Mouse (Mus musculus) midbrain, embryonic 14.5 days (tissue): ENCODE results near the gene Perp. TPM values are rescaled to one million over a fixed set of nuclear protein-coding genes. Genes with fewer than 3 reads are reported as not detected.

ENCODE experiments used
- ATAC-seq: fragments of 200-750 bp; cut with Nextera tagmentation; 2 replicates; pipeline ENCODE4 v1.8.0; 2017; ENCODE audit warnings: moderate number of reproducible peaks, moderate library complexity; ENCODE audit not compliant: low FRiP score, low TSS enrichment
- DNase-seq: peaks from one replicate; pipeline ENCODE4 v3.0.0-alpha.2; 2015
- H3K27ac ChIP-seq: fragments of 300-500 bp; sonication (generic); replicated peaks from 2 replicates; pipeline ENCODE4 v1.5.1; 2014; ENCODE audit warnings: mild to moderate bottlenecking, low read depth, low read length, moderate library complexity
- H3K27me3 ChIP-seq: fragments of 300-500 bp; sonication (generic); 2 replicates; pipeline ENCODE4 v1.6.1; 2014; ENCODE audit warnings: low read length, control low read depth, mixed read lengths; ENCODE audit not compliant: control insufficient read depth, insufficient read depth
- H3K36me3 ChIP-seq: fragments of 300-500 bp; sonication (generic); 2 replicates; pipeline ENCODE4 v1.6.1; 2014; ENCODE audit warnings: low read length, control low read depth; ENCODE audit not compliant: control insufficient read depth, insufficient read depth
- H3K4me1 ChIP-seq: fragments of 300-500 bp; sonication (generic); 2 replicates; pipeline ENCODE4 v1.6.1; 2014; ENCODE audit warnings: mild to moderate bottlenecking, antibody characterized with exemption, low read length, control low read depth; ENCODE audit not compliant: control insufficient read depth, insufficient read depth
- H3K4me2 ChIP-seq: fragments of 300-500 bp; sonication (generic); 2 replicates; pipeline ENCODE4 v1.6.1; 2014; ENCODE audit warnings: mild to moderate bottlenecking, low read length, moderate library complexity
- H3K4me3 ChIP-seq: fragments of 300-500 bp; sonication (generic); replicated peaks from 2 replicates; pipeline ENCODE4 v1.5.1; 2014; ENCODE audit warnings: low read depth, low read length
- H3K9ac ChIP-seq: fragments of 300-500 bp; sonication (generic); replicated peaks from 2 replicates; pipeline ENCODE4 v1.6.1; 2014; ENCODE audit warnings: mild to moderate bottlenecking, low read length, moderate library complexity
- H3K9me3 ChIP-seq: fragments of 300-500 bp; sonication (generic); 2 replicates; pipeline ENCODE4 v1.6.1; 2016; ENCODE audit warnings: low read length, control low read depth, mixed read lengths; ENCODE audit not compliant: control insufficient read depth
- WGBS: fragments of 180-500 bp; shearing (Covaris S2); extraction: QIAGEN DNeasy Blood & Tissue Kit; methylation state at CpG from one replicate; pipeline ENCODE4 v1.1.7; 2014; 5-methylcytosine and 5-hydroxymethylcytosine counted together
- polyA plus RNA-seq: library from polyadenylated mRNA; unstranded; fragments of >200 nt; fragmentation: Nextera tagmentation; extraction: Ambion mirVana; gene quantifications from 2 replicates; pipeline ENCODE4 v1.2.1, GENCODE M21; 2014

Gene Perp
- polyA plus RNA-seq, 1 experiment from 2014 or later, result 4.1 TPM

- Histone ChIP-seq H3K9me3 (no peaks in the 10 kb centered on the region), H3K9ac (no peak overlapping the region), H3K27ac (no peak overlapping the region), H3K36me3 (no peaks in the 10 kb centered on the region), H3K4me2 (no peak overlapping the region), H3K4me1 (no peaks in the 10 kb centered on the region), H3K27me3 (no peaks in the 10 kb centered on the region), H3K4me3 (no peak overlapping the region)
- no peak for ATAC-seq
- 94% methylated on average over 6 of the region's 6 CpGs for WGBS
- no peak for DNase-seq
Measured at GRCm38 (mm10) chr10:18878111-18878510, 33.3 kb downstream of the Perp start.

GRCm38 (mm10) chr10:18879160-18879559, 34.3 kb downstream of the Perp start:
- Histone ChIP-seq H3K9me3 (no peaks in the 10 kb centered on the region), H3K9ac (no peak overlapping the region), H3K4me2 (no peak overlapping the region), H3K27ac (no peak overlapping the region), H3K27me3 (no peaks in the 10 kb centered on the region), H3K36me3 (no peaks in the 10 kb centered on the region), H3K4me3 (no peak overlapping the region), H3K4me1 (no peaks in the 10 kb centered on the region)
- WGBS, result 81% methylated on average over 4 of the region's 4 CpGs
- ATAC-seq (no peak), DNase-seq (no peak)

GRCm38 (mm10) chr10:18879690-18880089, 34.9 kb downstream of the Perp start:
- no peaks in the 10 kb centered on the region for H3K36me3 ChIP-seq
- H3K9me3 ChIP-seq, result no peaks in the 10 kb centered on the region
- no peak overlapping the region for H3K27ac ChIP-seq
- whole genome bisulfite sequencing, result 91% methylated on average over 1 of the region's 1 CpGs
- H3K4me2 ChIP-seq, result no peak overlapping the region
- no peak overlapping the region for H3K9ac ChIP-seq
- no peak for ATAC-seq
- H3K4me3 ChIP-seq, result no peak overlapping the region
- no peaks in the 10 kb centered on the region for H3K27me3 ChIP-seq
- no peaks in the 10 kb centered on the region for H3K4me1 ChIP-seq
- DNase-seq, result no peak

- ATAC-seq, result no peak
- 96% methylated on average over 1 of the region's 1 CpGs for WGBS
Measured at GRCm38 (mm10) chr10:18882190-18882589, 37.4 kb downstream of the Perp start.

DNA sequence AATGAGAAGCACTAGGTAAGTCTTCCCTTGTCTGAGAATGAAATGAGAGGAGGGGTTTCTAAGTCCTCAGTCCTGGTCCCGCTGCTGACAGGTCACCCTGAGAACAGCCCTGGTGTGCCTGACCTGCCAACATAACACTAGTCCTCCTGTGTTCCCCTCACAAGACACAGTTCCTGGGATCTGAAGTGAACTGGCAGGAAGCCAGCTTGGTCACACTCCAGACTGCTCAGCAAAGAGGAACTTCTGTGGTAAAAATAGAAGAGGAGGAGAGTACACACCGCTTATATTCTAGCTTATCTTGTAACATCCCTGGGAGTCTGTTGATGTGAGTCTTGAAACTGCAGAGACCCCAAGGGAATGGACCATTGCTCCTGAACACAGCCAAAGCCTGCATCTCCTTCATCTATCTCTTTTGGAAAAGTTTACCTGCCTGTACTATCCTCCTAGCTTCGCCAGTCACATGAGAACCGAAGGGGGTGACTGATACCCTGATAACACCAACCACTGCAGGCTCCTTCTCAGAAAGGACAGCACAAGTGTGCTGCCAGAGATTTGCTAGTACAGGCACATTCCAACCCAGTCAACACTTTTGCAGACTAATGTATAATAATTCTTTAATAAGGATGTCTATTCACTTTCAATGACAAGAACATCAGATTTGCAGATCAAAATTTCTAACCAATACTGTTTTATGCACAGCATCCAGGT, 42.3 kb downstream of the Perp start:
- Histone ChIP-seq H3K27me3 (no peaks in the 10 kb centered on the region), H3K4me2 (no peak overlapping the region), H3K9ac (no peak overlapping the region), H3K9me3 (no peaks in the 10 kb centered on the region), H3K4me1 (no peaks in the 10 kb centered on the region), H3K27ac (no peak overlapping the region), H3K36me3 (no peaks in the 10 kb centered on the region), H3K4me3 (no peak overlapping the region)
- peak; percentile 24 for DNase-seq
- WGBS, result 89% methylated on average over 4 of the region's 4 CpGs
- no peak for ATAC-seq

More at GRCm38 (mm10) chr10:18882190-18882589, 37.4 kb downstream of the Perp start:
- no peak for DNase-seq
- H3K36me3 ChIP-seq, result no peaks in the 10 kb centered on the region
- no peaks in the 10 kb centered on the region for H3K4me1 ChIP-seq
- H3K9ac ChIP-seq, result no peak overlapping the region
- no peaks in the 10 kb centered on the region for H3K9me3 ChIP-seq
- no peak overlapping the region for H3K27ac ChIP-seq
- H3K4me3 ChIP-seq, result no peak overlapping the region
- H3K27me3 ChIP-seq, result no peaks in the 10 kb centered on the region
- H3K4me2 ChIP-seq, result no peak overlapping the region

DNA sequence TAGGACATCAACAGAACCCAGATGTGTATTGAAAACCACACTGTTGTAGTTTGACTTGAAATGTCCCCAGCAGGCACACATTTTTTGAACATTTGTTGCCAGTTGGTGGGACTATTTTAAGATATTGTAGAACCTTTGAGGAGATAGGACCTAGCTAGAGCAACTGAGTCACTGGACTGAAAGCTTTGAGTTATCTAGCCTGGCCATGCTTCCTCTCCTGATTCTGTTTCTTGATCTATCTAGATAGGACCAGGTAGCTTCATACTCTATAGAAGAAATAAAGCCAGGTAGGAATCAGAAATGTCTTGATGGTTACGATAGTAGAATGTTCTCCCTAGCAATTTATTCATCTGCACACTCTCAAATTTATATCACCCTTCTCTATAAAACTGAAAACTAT, 43.9 kb downstream of the Perp start:
- no peaks in the 10 kb centered on the region for H3K27me3 ChIP-seq
- H3K9me3 ChIP-seq, result no peaks in the 10 kb centered on the region
- H3K4me2 ChIP-seq, result no peak overlapping the region
- no peak overlapping the region for H3K27ac ChIP-seq
- ATAC-seq (no peak), DNase-seq (no peak)
- H3K4me1 ChIP-seq, result no peaks in the 10 kb centered on the region
- 93% methylated on average over 1 of the region's 1 CpGs for WGBS
- H3K9ac ChIP-seq, result no peak overlapping the region
- no peaks in the 10 kb centered on the region for H3K36me3 ChIP-seq
- no peak overlapping the region for H3K4me3 ChIP-seq

- WGBS, result 83% methylated on average over 1 of the region's 1 CpGs
Measured at GRCm38 (mm10) chr10:18889255-18889654, 44.4 kb downstream of the Perp start.

GRCm38 (mm10) chr10:18891110-18891509, 46.3 kb downstream of the Perp start:
- Histone ChIP-seq H3K36me3 (no peaks in the 10 kb centered on the region), H3K27ac (no peak overlapping the region), H3K27me3 (no peaks in the 10 kb centered on the region), H3K9me3 (no peaks in the 10 kb centered on the region), H3K4me2 (no peak overlapping the region), H3K9ac (no peak overlapping the region), H3K4me3 (no peak overlapping the region), H3K4me1 (no peaks in the 10 kb centered on the region)
- no peak for DNase-seq
- no peak for ATAC-seq

More at GRCm38 (mm10) chr10:18889255-18889654, 44.4 kb downstream of the Perp start:
- no peak for DNase-seq
- no peaks in the 10 kb centered on the region for H3K4me1 ChIP-seq
- H3K9ac ChIP-seq, result no peak overlapping the region
- no peak for ATAC-seq
- H3K4me2 ChIP-seq, result no peak overlapping the region
- no peaks in the 10 kb centered on the region for H3K9me3 ChIP-seq
- H3K4me3 ChIP-seq, result no peak overlapping the region
- H3K27ac ChIP-seq, result no peak overlapping the region
- H3K27me3 ChIP-seq, result no peaks in the 10 kb centered on the region
- no peaks in the 10 kb centered on the region for H3K36me3 ChIP-seq

DNA sequence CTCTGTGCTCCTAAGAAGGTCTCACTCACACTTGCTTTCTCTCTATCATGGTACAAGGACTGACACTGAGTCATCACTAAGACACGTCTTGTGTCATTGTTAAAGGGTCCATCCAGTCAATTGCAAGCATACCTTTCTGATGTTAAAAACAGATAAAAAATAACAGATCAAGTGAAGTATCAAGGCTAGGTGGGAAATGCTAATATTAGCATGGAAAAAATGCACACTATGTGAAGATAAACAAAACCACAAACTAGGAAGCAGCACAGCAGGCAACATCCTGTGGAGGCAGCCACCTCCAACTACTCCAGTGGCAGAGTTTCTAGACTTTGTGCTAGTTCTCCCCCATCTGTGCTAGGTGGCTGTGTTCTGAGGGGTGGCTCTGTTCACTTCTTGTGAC, 47.3 kb downstream of the Perp start:
- WGBS, result 82% methylated on average over 1 of the region's 1 CpGs
- H3K36me3 ChIP-seq, result no peaks in the 10 kb centered on the region
- no peak for DNase-seq
- H3K9ac ChIP-seq, result no peak overlapping the region
- no peak overlapping the region for H3K4me2 ChIP-seq
- no peak overlapping the region for H3K4me3 ChIP-seq
- H3K9me3 ChIP-seq, result no peaks in the 10 kb centered on the region
- H3K4me1 ChIP-seq, result no peaks in the 10 kb centered on the region
- no peak for ATAC-seq
- no peaks in the 10 kb centered on the region for H3K27me3 ChIP-seq
- no peak overlapping the region for H3K27ac ChIP-seq
